Mouse (Mus musculus): ENCODE measurements around the gene Osm. TPM values are rescaled to one million over a fixed set of nuclear protein-coding genes. Genes with fewer than 3 reads are reported as not detected.

Osm gene
- not detected in 2 replicates for polyA plus RNA-seq (2012; ENCODE audit: insufficient read depth, insufficient read length, low replicate concordance, missing spikeins)

DNA sequence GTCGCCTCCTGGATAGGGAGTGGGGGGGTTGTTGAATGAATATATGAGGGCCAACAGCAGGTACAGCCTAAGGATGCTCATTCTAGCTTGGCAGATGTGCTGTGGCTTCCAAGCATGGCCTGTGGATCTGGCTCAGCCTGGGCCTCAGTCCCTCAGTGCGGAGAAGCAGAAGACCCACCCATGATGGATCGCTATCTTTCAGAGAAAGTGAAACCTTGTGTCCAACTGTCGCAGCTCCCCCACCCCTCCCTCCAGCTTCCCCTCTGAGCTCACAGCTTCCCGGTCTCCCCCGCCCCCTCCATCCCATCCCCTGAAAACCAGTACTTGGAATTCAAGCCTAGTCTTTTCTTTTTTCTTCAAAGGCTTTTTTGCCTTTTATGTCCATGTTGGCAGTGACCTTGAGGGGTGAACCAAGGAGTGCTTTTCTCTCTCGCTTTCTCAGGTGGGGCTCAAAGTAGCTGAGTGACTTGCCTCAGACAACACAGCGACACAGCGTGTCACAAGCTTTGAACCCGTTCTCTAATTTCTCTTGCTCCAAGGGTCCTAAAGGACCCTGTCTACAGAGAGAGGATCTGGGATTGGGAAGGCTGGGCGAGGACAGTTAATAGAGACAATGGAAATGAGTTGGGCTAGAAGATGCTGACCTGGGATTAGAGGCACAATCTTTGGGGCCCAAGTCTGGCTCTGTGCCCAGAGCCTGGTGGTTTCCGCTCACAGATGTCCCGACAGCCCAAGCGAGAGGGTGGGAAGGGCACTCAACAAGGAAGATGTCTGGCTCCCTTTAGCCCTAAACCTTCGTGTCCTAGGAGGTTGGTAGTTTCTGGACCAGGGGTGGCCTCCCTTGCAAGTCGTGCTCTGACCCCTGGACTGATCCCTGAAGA lies at the start of gene Osm:
Osm (plus strand) TSS at position 756 of the 881 bp plus-strand sequence.
- 78% methylated on average over 16 of the region's 16 CpGs for WGBS
- no peak within 1 kb of the TSS; the same call in 1 of the 2 replicates for H3K4me3 ChIP-seq (ENCODE audit: insufficient read depth, low read depth, low read length)
- H3K4me1 ChIP-seq (ENCODE audit: control insufficient read depth, insufficient read depth, low read length) = no peaks in the 10 kb centered on the region
- no peak within 1 kb of the TSS for H3K27ac ChIP-seq (ENCODE audit: insufficient read depth, low read depth, low read length)
- no peak for TF ChIP-seq POLR2A (IDR thresholded peaks at IDR 0.05; ENCODE audit: insufficient read depth, low read depth, low read length)
- TF ChIP-seq CTCF (IDR thresholded peaks at IDR 0.05; ENCODE audit: insufficient read depth, low read depth, low read length) = no peak

GRCm38 (mm10) chr11:4186486-4187317 lies 49.5 kb upstream of the Osm start, which contains the start of gene Tbc1d10a:
TSS of gene Tbc1d10a (plus strand) at chr11:4186789.
- Histone ChIP-seq H3K27ac (ENCODE audit: insufficient read depth, low read depth, low read length) (peak within 1 kb of the TSS; percentile 47), H3K4me1 (ENCODE audit: control insufficient read depth, insufficient read depth, low read length) (peaks cover 28% of the 10 kb centered on the region), H3K4me3 (ENCODE audit: insufficient read depth, low read depth, low read length) (peak within 1 kb of the TSS; percentile 82)
- under 1% methylated on average over 71 of the region's 71 CpGs for WGBS
- TF ChIP-seq CTCF (IDR thresholded peaks at IDR 0.05; ENCODE audit: insufficient read depth, low read depth, low read length) (no peak), POLR2A (IDR thresholded peaks at IDR 0.05; ENCODE audit: insufficient read depth, low read depth, low read length) (peak; percentile 89)

- TF ChIP-seq CTCF (IDR thresholded peaks at IDR 0.05; ENCODE audit: insufficient read depth, low read depth, low read length) = no peak
- TF ChIP-seq POLR2A (IDR thresholded peaks at IDR 0.05; ENCODE audit: insufficient read depth, low read depth, low read length) = no peak
- H3K4me1 ChIP-seq (ENCODE audit: control insufficient read depth, insufficient read depth, low read length) = peaks cover 28% of the 10 kb centered on the region
- peak overlapping the region; percentile 82 for H3K4me3 ChIP-seq (ENCODE audit: insufficient read depth, low read depth, low read length)
- WGBS = 12% methylated on average over 9 of the region's 9 CpGs
- H3K27ac ChIP-seq (ENCODE audit: insufficient read depth, low read depth, low read length) = peak overlapping the region; percentile 47; the same call in 1 of the 2 replicates
Observed at GRCm38 (mm10) chr11:4187318-4187700, 48.9 kb upstream of the Osm start.

DNA sequence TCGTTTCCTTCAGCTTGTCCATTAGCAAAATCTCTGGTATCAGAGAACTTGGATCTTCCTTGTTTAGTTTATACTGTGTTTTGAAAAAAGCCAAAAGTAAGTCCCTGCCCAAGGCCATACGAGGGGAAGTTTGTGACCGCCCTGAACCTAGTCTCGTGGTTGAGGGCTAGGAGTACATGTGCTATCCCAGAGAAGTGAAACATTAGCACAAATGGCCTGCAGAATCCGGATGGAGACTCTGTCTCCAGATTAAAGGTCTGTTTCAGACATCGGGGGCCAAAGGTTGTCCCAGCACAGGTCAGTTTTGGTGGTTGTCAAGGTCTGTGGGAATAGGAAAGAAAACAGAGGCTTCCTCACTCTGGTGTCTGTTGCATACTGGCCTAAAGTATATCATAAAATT lies 47.0 kb upstream of the Osm start:
- TF ChIP-seq CTCF (IDR thresholded peaks at IDR 0.05; ENCODE audit: insufficient read depth, low read depth, low read length) = no peak
- TF ChIP-seq POLR2A (IDR thresholded peaks at IDR 0.05; ENCODE audit: insufficient read depth, low read depth, low read length) = no peak
- no peak overlapping the region for H3K27ac ChIP-seq (ENCODE audit: insufficient read depth, low read depth, low read length)
- WGBS = 82% methylated on average over 6 of the region's 6 CpGs
- H3K4me1 ChIP-seq (ENCODE audit: control insufficient read depth, insufficient read depth, low read length) = peaks cover 28% of the 10 kb centered on the region
- H3K4me3 ChIP-seq (ENCODE audit: insufficient read depth, low read depth, low read length) = no peak overlapping the region

DNA sequence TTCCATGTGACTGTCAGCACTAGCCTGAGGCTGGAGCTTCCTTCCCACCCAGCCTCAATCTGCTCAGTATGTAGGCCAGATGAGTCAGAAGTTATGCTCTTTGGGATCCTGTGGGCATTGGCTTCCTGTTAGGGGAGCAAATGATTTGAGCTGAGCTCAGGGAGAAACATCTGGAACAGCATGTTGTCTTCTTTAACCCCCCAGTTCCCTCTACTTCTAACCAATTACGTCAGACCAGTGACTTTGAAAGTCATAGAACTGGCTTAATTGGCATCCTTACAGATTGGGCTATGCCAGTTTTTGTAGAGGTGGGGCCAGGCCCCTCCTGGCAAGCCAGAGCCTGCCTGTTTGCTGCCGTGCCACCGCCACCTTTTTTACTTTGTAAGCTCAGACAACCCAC lies 45.5 kb upstream of the Osm start:
- H3K27ac ChIP-seq (ENCODE audit: insufficient read depth, low read depth, low read length) = peak overlapping the region; percentile 71

DNA sequence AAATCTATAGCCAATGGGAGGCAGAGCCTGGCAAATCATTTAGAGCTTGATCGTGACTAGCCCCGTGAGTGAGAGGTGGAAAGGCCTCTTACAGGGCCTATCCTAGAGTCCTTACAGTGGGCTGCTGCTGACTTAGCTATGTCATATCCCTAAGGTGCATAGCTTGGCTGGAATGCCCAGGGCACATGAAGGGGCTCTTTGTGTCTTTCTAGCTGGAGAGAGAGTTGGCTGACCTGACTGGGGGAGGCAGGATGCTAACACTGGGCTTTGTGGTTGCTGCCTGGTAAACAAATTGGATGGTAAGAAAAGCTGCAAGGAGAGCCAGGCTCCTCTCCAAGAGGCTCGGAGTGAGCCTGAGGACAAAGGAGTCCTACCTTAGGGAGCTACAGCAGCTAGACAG lies 43.5 kb upstream of the Osm start:
- Histone ChIP-seq H3K4me3 (ENCODE audit: insufficient read depth, low read depth, low read length) (no peak overlapping the region), H3K27ac (ENCODE audit: insufficient read depth, low read depth, low read length) (peak overlapping the region; percentile 18; the same call in 1 of the 2 replicates), H3K4me1 (ENCODE audit: control insufficient read depth, insufficient read depth, low read length) (peaks cover 17% of the 10 kb centered on the region)
- TF ChIP-seq POLR2A (IDR thresholded peaks at IDR 0.05; ENCODE audit: insufficient read depth, low read depth, low read length) (no peak), CTCF (IDR thresholded peaks at IDR 0.05; ENCODE audit: insufficient read depth, low read depth, low read length) (no peak)
- WGBS = 79% methylated on average over 3 of the region's 3 CpGs

More for the DNA sequence above, 45.5 kb upstream of the Osm start:
- WGBS = 36% methylated on average over 3 of the region's 3 CpGs
- H3K4me1 ChIP-seq (ENCODE audit: control insufficient read depth, insufficient read depth, low read length) = peaks cover 28% of the 10 kb centered on the region
- TF ChIP-seq POLR2A (IDR thresholded peaks at IDR 0.05; ENCODE audit: insufficient read depth, low read depth, low read length) (no peak), CTCF (IDR thresholded peaks at IDR 0.05; ENCODE audit: insufficient read depth, low read depth, low read length) (no peak)
- no peak overlapping the region for H3K4me3 ChIP-seq (ENCODE audit: insufficient read depth, low read depth, low read length)

GRCm38 (mm10) chr11:4193420-4193819 lies 42.8 kb upstream of the Osm start:
- Histone ChIP-seq H3K27ac (ENCODE audit: insufficient read depth, low read depth, low read length) (no peak overlapping the region), H3K4me3 (ENCODE audit: insufficient read depth, low read depth, low read length) (no peak overlapping the region), H3K4me1 (ENCODE audit: control insufficient read depth, insufficient read depth, low read length) (peaks cover 17% of the 10 kb centered on the region)
- TF ChIP-seq POLR2A (IDR thresholded peaks at IDR 0.05; ENCODE audit: insufficient read depth, low read depth, low read length) (no peak), CTCF (IDR thresholded peaks at IDR 0.05; ENCODE audit: insufficient read depth, low read depth, low read length) (no peak)

DNA sequence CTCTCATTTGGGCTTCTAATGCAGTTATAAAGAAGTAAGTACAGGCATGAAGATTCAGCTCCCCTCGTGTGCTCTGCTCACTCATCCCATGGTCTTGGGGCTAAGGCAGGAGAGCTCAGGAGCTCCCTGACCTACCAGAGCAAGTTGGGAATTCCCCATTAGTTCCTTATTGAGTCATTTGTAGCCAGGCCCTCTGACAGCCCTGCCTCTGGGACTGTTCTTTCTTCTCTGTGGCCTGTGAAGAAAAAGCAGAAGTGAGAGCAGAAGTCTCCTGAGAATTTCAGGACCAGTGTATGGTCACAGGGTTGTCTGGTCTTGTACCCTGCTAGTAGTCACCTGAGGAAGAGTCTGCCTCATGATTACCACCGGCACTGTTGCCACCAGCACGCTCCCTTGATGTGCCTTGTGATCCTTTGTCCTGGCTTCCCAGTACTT lies 40.6 kb upstream of the Osm start:
- 84% methylated on average over 3 of the region's 3 CpGs for WGBS
- no peak overlapping the region for H3K27ac ChIP-seq (ENCODE audit: insufficient read depth, low read depth, low read length)
- TF ChIP-seq CTCF (IDR thresholded peaks at IDR 0.05; ENCODE audit: insufficient read depth, low read depth, low read length) (no peak), POLR2A (IDR thresholded peaks at IDR 0.05; ENCODE audit: insufficient read depth, low read depth, low read length) (no peak)
- peaks cover 9% of the 10 kb centered on the region for H3K4me1 ChIP-seq (ENCODE audit: control insufficient read depth, insufficient read depth, low read length)
- no peak overlapping the region for H3K4me3 ChIP-seq (ENCODE audit: insufficient read depth, low read depth, low read length)
